Mouse (Mus musculus): ENCODE data around the gene Vcl.

GRCm38 (mm10) chr14:20885091-20885888 lies 43.9 kb upstream of the Vcl start:
- TF ChIP-seq CTCF (conservative IDR thresholded peaks at IDR 0.05; ENCODE audit: insufficient read depth, insufficient read length, low read depth, low read length): no peak
- no peak for TF ChIP-seq POLR2A (IDR thresholded peaks at IDR 0.05; ENCODE audit: low read depth, low read length)

All from kidney, adult 2 months (tissue).